Mouse (Mus musculus): ENCODE measurements around the gene Myl6b. TPM values are rescaled to one million over a fixed set of nuclear protein-coding genes. Genes with fewer than 3 reads are reported as not detected.
"Not testable (repeated sequence)": the region's sequence is repeated elsewhere in the genome, so short reads cannot be mapped to it uniquely, and the experiment has no call there.

Myl6b gene
- total and polyA plus RNA-seq, 3 experiments = 5.1 to 8.3 (median 6.2) TPM

DNA sequence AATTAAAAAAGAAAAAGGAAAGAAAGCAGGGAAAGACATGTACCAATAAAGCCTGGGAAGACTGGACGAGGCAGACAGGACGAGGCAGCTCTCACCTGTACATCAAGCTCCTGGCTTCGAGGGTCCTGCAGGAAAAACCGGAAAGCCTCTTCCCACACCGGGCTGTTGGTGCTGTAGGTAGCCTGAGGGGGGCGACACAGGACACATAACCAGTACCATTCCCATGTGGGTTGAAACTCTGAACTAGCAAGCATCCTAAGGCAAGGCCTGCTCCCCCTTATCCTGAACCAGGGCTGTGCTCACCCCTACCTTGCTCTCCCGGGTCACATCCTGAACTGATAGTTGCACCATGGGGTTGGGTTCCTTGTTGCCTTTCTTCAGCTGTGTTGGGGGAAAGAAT lies 20.3 kb upstream of the Myl6b start:
- peak; percentile 54 for DNase-seq

DNA sequence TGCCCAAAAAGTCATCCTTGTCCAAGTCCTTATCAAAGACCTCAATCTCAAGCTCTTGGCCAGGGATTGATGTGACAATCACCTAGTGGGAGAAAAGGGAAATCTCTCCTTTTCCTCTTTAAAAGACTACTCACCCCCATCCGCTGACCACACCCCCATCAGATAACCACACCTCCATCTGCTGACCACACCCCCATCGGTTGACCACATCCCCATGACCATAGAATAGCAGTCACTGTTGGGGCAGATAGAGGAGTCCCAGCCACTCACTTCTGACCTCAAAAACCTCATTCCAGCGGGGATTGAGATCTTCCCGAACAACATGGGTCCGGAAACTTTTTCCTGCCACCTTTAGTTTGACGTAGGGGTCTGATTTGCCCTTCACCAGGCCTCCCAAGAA lies 18.2 kb upstream of the Myl6b start:
- DNase-seq = no peak

DNA sequence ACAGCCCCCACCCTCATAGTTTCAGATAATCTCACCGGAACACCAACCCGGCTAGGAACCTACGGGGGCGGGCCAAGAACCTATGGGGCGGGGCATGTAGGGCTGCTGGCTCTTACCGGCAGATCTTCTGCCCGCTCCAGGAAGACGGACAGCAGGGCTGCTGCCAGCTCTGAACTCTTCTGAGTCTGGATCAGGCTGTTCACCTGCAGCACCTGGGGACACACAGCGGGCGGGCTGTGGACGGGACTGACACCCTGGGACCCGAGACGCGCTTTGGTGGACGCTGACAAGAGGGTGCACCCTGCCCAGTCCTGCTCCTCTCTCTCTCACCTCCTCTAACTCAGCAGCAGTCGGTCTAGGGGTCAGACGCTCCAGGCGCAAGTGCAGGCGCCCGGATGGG lies 17.5 kb upstream of the Myl6b start:
- DNase-seq = no peak

DNA sequence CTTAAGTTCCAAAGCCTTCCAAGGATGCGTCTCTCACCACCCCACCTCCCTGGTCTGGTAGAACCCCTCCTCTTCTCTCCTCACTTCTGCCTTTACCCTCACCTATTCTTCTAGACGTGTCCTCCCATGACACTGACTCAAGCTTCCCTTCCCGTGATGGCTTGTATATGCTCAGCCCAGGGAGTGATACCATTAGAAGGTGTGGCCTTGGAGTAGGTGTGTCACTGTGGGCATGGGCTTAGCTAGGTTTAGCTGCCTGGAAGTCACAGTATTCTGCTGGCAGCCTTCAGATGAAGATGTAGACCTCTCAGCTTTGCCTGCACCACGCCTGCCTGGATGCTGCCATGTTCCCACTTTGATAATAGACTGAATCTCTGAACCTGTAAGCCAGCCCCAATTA lies 16.6 kb upstream of the Myl6b start:
- DNase-seq = no peak

DNA sequence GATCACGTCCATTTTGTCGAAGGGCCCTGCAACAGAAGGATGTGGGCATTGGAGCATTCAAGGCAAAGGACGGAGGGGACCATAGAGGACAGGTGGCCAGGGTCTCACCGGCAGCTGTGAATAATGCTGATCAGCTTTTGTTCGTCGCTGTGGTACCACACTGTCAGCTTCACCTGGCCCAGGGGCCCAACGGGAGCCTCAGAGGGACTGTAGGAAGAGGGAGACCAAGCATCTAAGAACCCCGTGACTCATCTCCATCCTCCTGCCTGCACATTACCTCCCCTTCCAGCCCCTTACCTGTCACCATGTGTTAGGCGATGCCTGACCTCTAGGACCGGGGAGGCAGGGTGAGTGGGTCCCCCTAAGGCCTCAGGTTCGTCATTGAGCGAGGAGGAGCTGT lies 13.3 kb upstream of the Myl6b start:
- no peak for DNase-seq

DNA sequence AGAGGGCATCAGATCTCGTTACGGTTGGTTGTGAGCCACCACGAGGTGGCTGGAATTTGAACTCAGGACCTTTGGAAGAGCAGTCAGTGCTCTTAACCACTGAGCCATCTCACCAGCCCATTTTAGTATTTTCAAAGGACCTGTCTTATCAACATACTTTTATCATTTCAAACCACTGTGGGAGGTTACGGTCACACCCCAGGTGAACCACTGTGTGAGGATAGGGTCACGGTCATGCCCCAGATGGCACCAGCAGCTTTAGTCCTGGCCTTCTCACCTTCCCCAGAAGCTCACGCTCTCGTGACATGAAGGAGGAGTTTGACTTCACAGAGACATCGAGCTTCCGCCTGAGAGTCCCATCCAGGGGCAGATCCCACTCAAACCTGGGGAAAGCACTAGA lies 12.7 kb upstream of the Myl6b start:
- DNase-seq = no peak

DNA sequence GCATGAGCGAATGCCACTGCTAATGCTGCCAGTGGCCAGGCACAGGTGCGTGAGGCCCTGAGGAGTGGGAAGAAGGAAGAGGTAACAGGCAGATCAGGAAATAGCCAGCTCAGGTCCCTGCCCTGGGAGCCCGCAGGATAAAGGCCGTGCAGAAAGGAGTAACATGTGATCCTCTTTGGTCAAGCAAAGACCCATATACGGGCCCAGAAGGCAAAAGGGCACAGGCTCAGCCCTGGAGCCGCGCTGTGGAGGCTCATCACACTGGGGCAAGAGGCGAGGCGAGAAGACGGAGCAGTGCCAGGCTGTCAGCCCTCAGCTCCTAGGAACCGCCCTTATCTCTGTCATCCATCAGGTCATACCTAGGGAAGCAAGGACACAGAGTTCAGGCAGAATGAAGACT lies 11.8 kb upstream of the Myl6b start:
- DNase-seq = no peak

DNA sequence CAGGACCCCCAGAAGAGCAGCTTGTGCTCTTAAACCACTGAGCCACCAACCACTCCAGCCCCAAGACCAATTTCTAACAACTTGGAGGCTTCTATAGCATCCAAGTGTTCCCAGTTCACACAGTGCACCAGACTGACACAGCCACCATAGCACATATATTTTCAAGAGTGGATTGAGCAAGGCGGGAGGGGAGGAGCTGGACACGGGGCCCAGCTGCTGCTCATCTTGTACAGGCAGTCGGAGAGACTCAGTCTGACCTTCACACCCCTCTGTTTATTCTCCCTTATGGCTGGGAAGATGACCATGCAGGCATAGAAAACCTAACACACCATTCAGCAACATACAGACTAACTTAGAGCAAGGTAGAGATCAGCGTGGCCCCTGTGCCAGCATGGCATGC lies 11.3 kb upstream of the Myl6b start:
- DNase-seq = no peak

DNA sequence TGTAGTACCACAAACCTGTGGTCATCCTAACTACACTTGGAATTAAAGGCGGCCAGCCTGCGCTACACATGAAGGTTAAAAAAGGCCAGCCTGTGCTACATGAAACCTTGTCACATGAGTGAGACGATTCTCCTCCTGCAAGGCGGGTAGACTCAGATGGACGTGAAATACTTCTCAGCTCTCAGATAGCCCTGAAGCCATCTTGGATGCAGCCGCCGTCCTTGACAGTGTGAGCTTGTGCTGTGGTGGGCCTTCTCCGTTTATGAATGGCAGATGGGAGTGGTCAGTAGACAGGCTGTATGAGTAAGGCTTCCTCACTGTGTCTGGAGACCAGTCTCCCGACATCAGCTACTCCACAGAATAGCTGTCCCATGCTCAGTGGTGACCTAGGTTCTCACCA lies 10.7 kb upstream of the Myl6b start:
- no peak for DNase-seq

DNA sequence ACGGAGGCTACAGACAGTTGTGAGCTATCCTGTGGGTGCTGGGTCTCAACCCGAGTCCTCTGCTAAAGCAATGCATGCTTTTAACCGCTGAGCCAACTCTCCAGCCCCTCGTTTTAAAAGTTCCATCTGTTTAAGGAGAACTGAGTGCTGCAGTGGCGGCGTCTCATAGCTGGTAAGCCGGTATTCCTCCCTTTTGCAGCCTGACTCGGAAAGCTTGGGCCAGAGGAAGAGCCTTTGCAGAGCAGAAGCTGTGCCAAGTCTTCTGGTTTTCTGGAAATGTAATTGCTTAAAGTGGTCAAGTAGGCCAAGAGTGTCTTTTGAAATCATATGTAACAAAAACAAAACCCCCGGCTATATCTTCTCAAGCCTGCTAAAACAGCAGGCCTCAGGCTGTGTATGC lies 9.8 kb upstream of the Myl6b start:
- no peak for DNase-seq

DNA sequence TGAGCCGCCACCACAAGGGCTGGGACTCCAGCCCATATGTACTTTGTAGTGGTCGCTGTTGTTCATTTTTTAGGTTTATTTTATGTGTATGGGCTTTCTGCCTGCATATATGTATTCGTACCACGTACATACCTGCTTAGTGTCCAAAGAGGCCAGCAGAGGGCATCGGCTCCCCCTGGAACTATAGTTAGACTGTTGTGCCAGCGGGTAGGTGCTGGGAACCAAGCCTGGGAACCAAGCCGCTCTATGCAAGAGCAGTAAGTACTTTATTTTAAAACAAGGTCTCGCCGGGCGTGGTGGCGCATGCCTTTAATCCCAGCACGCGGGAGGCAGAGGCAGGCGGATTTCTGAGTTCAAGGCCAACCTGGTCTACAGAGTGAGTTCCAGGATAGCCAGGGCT lies 7.5 kb upstream of the Myl6b start:
- no peak for DNase-seq

DNA sequence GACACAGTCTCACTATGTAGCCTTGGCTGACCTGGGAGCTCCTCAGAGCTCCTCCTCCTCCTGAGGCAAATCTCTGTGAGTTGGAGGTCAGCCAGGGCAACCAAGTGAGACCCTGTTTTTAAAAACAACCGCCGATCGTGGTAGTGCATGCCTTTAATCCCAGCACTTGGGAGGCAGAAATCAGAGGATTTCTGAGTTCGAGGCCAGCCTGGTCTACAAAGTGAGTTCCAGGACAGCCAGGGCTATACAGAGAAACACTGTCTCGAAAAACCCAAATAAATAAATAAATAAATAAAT lies 6.8 kb upstream of the Myl6b start:
- DNase-seq = not testable (repeated sequence)

DNA sequence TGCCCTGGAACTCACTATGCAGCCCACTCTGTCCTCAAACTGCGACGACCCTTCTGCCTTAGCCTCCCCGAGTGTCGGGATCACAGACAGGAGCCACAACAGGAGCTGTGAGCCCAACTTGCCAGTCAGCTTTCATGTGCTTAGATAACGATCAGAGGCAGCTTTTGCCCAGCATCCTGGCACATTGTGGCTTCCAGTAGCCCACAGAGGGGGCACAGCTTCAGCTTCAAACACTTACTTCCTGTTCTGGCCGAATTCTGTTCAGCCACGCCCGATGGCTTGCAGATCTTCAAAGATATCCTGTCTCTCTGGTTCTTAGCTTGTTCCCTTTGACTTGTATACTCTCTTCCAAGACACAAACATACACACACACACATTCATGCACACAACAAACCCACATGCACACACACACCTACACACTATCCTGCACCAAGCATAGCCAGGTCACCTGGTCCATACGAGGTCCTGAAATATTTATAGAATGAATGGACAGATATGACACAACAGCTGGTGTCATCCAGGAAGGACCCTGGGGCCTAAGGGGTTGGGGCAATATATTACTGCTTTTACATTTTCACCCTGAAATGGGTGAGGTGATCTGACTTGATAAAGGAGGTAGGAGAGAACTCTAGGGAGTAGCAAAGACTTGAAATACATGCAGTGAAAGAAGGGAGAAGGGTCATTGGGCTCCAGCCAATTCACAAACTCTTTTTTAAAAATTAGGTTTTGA lies 6.3 kb upstream of the Myl6b start:
- no peak for DNase-seq

DNA sequence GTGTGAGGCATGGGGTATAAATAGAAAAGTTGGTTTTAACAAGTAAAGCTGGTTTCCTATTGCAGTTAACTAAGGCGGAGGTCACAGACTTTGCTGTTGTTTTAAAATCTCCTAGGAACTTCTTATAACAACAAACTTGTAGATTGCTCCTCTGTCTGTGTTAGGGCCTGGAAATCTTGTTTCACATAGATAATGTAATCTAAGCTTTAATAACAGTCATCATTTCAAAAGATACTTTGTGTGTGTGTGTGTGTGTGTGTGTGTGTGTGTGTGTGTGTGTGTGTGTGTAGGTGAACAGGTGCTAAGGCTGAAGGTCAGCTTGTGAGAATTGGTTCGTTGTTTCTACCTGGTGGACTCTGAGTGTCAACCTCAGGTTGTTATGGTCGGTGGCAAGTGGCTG lies 5.5 kb upstream of the Myl6b start:
- no peak for DNase-seq

DNA sequence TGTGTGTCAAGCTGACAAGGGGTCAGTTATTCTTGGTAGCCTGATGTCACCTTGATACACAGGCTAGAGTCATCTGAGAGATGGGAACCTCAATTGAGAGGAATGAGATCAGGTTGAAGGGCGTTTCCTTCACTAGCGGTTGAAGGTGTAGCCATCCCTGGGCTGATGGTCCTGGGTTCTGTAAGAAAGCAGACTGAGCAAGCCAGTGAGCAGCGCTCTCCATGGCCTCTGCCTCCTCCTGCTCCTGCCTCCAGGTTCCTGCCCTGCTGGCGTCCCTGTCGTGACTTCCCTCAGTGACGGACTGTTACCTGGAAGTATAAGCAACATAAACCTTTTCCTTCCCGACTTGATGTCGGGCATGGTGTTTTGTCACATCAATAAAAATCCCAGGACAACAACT lies 5.0 kb upstream of the Myl6b start:
- DNase-seq = no peak

DNA sequence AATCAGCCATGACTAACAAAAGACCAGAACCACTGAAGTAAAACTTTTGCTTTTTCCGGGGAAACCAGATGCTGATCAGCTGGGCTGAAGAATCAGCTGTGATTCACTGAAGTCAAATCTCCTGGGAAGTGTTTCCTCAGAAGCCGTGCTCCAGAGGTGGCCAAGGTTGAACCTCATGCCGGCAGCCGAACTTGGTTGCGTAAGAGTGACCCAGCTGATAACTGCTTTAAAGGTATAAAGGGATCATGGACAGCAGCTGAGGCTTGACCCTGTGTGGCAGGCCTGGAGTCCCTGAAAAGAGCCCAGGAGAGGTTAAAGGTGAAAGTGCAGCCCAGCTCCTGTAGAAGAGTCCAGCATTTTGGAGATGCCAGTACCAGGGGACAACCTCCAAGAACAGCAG lies 3.9 kb upstream of the Myl6b start:
- peak; percentile 80 for DNase-seq

DNA sequence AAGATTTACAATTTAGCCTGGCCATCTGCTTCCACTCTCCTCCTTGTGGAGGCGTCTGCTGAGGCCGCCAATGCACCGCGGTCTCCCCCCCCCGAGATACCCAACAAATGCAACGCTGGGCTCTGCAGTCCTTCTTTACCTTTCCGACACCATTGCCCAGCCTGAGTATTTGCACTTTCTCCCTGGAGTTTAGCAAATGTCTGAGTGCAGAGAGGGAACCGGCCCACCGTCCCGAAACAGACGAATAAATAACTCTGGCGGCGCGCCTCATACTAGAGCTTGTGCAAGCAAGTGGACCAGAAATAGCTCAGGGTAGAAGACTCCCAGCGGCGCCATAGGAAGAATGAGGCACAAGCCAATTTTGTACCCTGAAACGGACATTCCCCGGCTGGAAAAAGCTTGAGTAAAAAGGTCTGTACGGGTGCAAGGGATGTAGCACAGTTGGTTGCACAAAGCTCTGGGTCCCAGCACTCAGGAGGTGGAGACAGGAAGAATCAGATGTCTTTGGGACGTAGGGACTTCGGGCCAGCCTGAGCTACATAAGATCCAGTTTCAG lies 709 bp upstream of the Myl6b start:
- DNase-seq = peak; percentile 71

DNA sequence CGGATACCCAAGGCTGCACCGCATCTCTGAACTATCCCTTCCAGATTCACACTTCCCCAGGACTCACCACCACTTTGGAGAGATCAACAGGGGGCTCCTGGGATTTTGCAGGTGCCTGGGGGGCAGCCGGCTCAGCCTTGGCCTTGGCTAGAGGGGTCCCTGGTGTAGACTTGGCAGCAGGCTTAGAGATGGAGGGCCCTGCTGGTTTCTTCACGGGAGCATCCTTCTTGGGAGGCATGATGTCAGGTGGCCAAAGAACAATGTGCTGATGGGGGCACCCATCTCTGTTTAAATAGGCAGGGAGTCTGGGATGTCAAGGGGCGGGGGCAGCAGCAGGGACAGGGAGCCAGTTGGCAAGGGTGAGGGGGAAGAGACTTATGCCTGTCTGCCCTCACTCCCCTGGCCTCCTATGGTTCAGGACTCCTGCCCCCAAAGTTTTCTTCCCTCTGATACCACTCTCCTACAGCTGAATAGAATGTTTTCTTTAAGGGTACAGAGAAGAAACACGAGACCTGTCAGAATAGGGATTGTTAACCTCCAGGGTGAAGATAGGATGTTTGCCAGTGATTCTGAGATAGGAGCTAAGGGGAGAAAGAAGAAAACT lies 1.2 kb downstream of the Myl6b start:
- no peak for DNase-seq

DNA sequence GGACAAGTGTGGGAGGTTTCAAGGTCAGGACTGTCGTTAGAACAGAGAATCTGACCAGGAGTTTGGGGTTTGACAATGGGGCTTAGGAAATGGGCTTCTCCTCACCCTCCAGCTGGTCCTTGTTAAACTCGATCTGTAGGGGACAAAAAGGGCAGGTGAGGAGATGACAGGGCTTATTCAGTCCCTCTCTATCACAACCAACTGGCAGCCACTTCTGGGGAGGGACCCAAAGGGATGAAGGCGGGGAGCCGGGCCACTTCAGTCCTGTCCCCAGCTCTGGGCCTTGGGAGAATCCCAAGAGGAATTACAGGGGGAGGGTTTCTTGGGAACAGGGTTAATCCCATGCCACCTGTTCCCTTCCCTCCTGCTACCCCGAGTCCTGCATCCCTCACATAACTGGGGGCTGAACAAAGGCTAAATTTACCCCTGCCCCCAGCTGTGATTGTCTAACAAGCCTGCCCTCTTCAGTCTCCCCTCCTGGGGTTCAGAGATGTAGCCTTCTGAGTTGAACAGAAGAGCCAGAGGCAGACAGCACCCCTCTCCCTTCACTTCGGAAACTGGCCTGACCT lies 1.9 kb downstream of the Myl6b start:
- no peak for DNase-seq

DNA sequence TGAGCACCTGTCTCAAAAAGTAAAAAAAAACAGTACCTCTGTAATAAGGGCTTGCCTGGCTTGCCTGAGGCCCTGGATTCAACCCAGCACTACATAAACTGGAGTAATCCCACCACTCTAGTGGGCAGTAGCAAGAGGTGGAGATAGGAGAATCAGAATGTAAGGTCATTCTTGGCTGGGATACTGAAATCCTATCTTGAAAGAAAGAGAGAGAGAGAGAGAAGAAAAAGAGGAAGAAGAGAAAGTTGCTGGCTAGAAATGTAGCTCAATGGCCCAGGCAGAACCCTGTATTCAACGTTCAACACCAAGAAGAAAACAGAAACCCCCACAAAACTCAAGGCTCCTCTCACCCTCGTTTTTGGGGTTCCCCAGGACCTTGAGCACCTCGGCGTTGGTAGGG lies 2.6 kb downstream of the Myl6b start:
- DNase-seq = no peak

DNA sequence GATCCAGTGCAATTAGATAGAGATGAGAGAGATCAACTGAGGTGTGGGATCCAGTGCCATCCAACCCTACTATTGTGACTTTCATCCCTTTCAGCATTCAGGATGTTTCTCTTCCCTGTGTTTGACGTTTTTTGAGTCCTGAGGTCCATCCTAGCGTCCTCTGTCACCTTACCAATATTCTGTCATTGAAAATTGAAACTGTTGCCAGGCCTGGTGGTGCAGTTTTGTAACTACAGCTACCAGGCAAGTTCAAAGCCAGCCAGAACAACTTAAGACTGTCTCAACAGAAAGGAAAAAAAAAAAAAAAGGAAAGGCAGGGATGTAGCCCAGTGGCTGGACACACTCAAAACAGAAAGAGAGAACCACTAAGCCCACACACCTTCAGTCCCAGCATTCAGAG lies 3.2 kb downstream of the Myl6b start:
- DNase-seq = no peak

DNA sequence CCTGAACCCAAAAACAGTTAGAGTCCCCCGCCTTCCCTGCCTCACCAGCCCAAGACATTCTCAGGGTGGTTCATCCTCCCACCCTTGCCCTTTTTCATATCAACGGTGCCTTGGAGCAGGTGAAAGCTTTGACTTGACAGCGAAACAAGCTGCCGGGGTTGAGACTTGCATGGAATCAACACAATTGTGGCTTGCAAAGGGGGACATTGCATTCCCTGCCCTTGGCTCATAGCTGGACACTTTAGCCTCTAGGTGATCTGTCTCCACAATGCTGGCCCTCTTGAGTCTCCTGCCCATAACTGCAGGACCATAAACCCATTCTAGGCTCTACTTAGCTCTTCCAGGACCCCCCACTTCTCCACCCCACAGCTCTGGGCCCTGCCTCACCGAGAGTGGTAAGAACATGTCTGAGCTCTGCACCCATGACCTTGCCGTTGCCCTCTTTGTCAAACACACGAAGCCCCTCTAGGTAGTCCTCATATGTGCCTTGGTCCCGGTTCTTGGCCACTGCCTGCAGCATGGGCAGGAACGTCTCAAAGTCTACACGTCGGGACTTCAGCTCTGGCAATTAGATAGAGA lies 3.7 kb downstream of the Myl6b start:
- no peak for DNase-seq

Data from adrenal gland, adult 2 months (tissue).